Mouse (Mus musculus): ENCODE data around the gene Lama2. TPM values are rescaled to one million over a fixed set of nuclear protein-coding genes. Genes with fewer than 3 reads are reported as not detected.

Gene Lama2
- polyA plus RNA-seq, 1 experiment = 24.2 TPM

- H3K4me1 ChIP-seq (ENCODE audit: control insufficient read depth, insufficient read depth, low read length) = no peaks in the 10 kb centered on the region
- H3K4me3 ChIP-seq (ENCODE audit: insufficient read depth, low read length) = no peak overlapping the region
- TF ChIP-seq CTCF (IDR thresholded peaks at IDR 0.05; ENCODE audit: borderline replicate concordance, insufficient read depth, low read length) = no peak
- no peak for TF ChIP-seq POLR2A (IDR thresholded peaks at IDR 0.05; ENCODE audit: low read depth, low read length)
- no peak overlapping the region for H3K27ac ChIP-seq (ENCODE audit: insufficient read depth, low read length)
Measured at GRCm38 (mm10) chr10:27285098-27285860, 334.3 kb downstream of the Lama2 start.

GRCm38 (mm10) chr10:27267432-27267831 lies 352.1 kb downstream of the Lama2 start:
- TF ChIP-seq POLR2A (IDR thresholded peaks at IDR 0.05; ENCODE audit: low read depth, low read length) (no peak), CTCF (IDR thresholded peaks at IDR 0.05; ENCODE audit: borderline replicate concordance, insufficient read depth, low read length) (no peak)
- no peaks in the 10 kb centered on the region for H3K4me1 ChIP-seq (ENCODE audit: control insufficient read depth, insufficient read depth, low read length)
- H3K4me3 ChIP-seq (ENCODE audit: insufficient read depth, low read length) = no peak overlapping the region
- no peak overlapping the region for H3K27ac ChIP-seq (ENCODE audit: insufficient read depth, low read length)

DNA sequence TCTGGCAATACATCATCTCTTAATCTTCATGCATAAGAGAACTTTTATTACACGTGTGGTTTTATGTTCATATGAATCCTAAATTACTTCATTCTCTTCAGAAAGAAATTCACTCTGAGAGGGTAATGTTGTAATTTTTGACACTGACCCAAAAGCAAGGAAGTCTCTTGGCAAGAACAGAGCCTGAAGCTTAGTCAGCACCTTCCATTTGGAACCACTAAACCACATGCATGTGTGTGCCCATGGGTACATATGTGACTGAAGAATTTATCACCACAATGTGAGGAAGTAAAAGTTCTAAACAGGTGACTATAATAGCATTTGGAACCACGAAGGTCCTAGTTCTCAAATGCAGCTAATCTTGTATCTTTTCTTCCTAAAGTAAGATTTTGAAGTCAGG lies 353.7 kb downstream of the Lama2 start:
- Histone ChIP-seq H3K27ac (ENCODE audit: insufficient read depth, low read length) (no peak overlapping the region), H3K4me1 (ENCODE audit: control insufficient read depth, insufficient read depth, low read length) (no peaks in the 10 kb centered on the region), H3K4me3 (ENCODE audit: insufficient read depth, low read length) (no peak overlapping the region)
- no peak for TF ChIP-seq CTCF (IDR thresholded peaks at IDR 0.05; ENCODE audit: borderline replicate concordance, insufficient read depth, low read length)
- no peak for TF ChIP-seq POLR2A (IDR thresholded peaks at IDR 0.05; ENCODE audit: low read depth, low read length)

DNA sequence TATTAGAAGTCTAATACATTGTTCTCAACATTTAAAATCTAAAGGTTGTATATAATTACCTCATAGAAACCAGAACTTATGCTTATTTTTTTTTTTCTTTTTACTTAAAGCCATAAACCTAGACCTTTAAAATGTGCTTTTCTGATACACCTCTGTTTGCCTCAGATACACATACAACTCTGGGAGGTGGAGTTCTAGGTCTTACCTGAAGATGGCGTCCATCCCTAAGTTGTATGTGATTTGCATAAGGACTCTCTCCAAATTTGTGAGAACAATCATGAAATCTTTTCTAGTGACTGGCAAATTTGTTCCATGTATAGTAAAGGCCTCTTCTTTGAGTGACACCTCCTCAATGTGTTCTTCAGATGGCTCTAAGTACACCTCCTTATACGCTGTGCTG lies 354.8 kb downstream of the Lama2 start:
- TF ChIP-seq CTCF (IDR thresholded peaks at IDR 0.05; ENCODE audit: borderline replicate concordance, insufficient read depth, low read length) (no peak), POLR2A (IDR thresholded peaks at IDR 0.05; ENCODE audit: low read depth, low read length) (no peak)
- no peak overlapping the region for H3K4me3 ChIP-seq (ENCODE audit: insufficient read depth, low read length)
- no peak overlapping the region for H3K27ac ChIP-seq (ENCODE audit: insufficient read depth, low read length)
- H3K4me1 ChIP-seq (ENCODE audit: control insufficient read depth, insufficient read depth, low read length) = no peaks in the 10 kb centered on the region

- H3K27ac ChIP-seq (ENCODE audit: insufficient read depth, low read length) = peak overlapping the region; percentile 73
- H3K4me3 ChIP-seq (ENCODE audit: insufficient read depth, low read length) = no peak overlapping the region
- peaks cover 2% of the 10 kb centered on the region; the same call in 1 of the 2 replicates for H3K4me1 ChIP-seq (ENCODE audit: control insufficient read depth, insufficient read depth, low read length)
- TF ChIP-seq POLR2A (IDR thresholded peaks at IDR 0.05; ENCODE audit: low read depth, low read length) (no peak), CTCF (IDR thresholded peaks at IDR 0.05; ENCODE audit: borderline replicate concordance, insufficient read depth, low read length) (no peak)
Measured at GRCm38 (mm10) chr10:27249741-27250140, 369.8 kb downstream of the Lama2 start.

- H3K27ac ChIP-seq (ENCODE audit: insufficient read depth, low read length) = no peak overlapping the region
- no peak for TF ChIP-seq CTCF (IDR thresholded peaks at IDR 0.05; ENCODE audit: borderline replicate concordance, insufficient read depth, low read length)
- TF ChIP-seq POLR2A (IDR thresholded peaks at IDR 0.05; ENCODE audit: low read depth, low read length) = no peak
- no peaks in the 10 kb centered on the region for H3K4me1 ChIP-seq (ENCODE audit: control insufficient read depth, insufficient read depth, low read length)
- H3K4me3 ChIP-seq (ENCODE audit: insufficient read depth, low read length) = no peak overlapping the region
Measured at GRCm38 (mm10) chr10:27234755-27235154, 384.8 kb downstream of the Lama2 start.

GRCm38 (mm10) chr10:27233577-27233976 lies 386.0 kb downstream of the Lama2 start:
- Histone ChIP-seq H3K4me3 (ENCODE audit: insufficient read depth, low read length) (no peak overlapping the region), H3K4me1 (ENCODE audit: control insufficient read depth, insufficient read depth, low read length) (no peaks in the 10 kb centered on the region), H3K27ac (ENCODE audit: insufficient read depth, low read length) (no peak overlapping the region)
- TF ChIP-seq POLR2A (IDR thresholded peaks at IDR 0.05; ENCODE audit: low read depth, low read length) (no peak), CTCF (IDR thresholded peaks at IDR 0.05; ENCODE audit: borderline replicate concordance, insufficient read depth, low read length) (no peak)

- H3K4me1 ChIP-seq (ENCODE audit: control insufficient read depth, insufficient read depth, low read length) = no peaks in the 10 kb centered on the region
- H3K4me3 ChIP-seq (ENCODE audit: insufficient read depth, low read length) = no peak overlapping the region
- H3K27ac ChIP-seq (ENCODE audit: insufficient read depth, low read length) = no peak overlapping the region
- TF ChIP-seq POLR2A (IDR thresholded peaks at IDR 0.05; ENCODE audit: low read depth, low read length) (no peak), CTCF (IDR thresholded peaks at IDR 0.05; ENCODE audit: borderline replicate concordance, insufficient read depth, low read length) (no peak)
Measured at GRCm38 (mm10) chr10:27223815-27224375, 395.7 kb downstream of the Lama2 start.

- no peak for TF ChIP-seq CTCF (IDR thresholded peaks at IDR 0.05; ENCODE audit: borderline replicate concordance, insufficient read depth, low read length)
- no peak for TF ChIP-seq POLR2A (IDR thresholded peaks at IDR 0.05; ENCODE audit: low read depth, low read length)
- H3K4me1 ChIP-seq (ENCODE audit: control insufficient read depth, insufficient read depth, low read length) = no peaks in the 10 kb centered on the region
- no peak overlapping the region for H3K27ac ChIP-seq (ENCODE audit: insufficient read depth, low read length)
- no peak overlapping the region for H3K4me3 ChIP-seq (ENCODE audit: insufficient read depth, low read length)
Measured at GRCm38 (mm10) chr10:27222639-27223315, 396.8 kb downstream of the Lama2 start.

GRCm38 (mm10) chr10:27219698-27220097 lies 399.9 kb downstream of the Lama2 start:
- H3K4me3 ChIP-seq (ENCODE audit: insufficient read depth, low read length) = no peak overlapping the region
- no peak for TF ChIP-seq POLR2A (IDR thresholded peaks at IDR 0.05; ENCODE audit: low read depth, low read length)
- no peak for TF ChIP-seq CTCF (IDR thresholded peaks at IDR 0.05; ENCODE audit: borderline replicate concordance, insufficient read depth, low read length)

More at GRCm38 (mm10) chr10:27219698-27220097, 399.9 kb downstream of the Lama2 start:
- no peaks in the 10 kb centered on the region for H3K4me1 ChIP-seq (ENCODE audit: control insufficient read depth, insufficient read depth, low read length)
- H3K27ac ChIP-seq (ENCODE audit: insufficient read depth, low read length) = no peak overlapping the region
